Comparison of ENCODE assay signal across 9 mouse cellular contexts in the genomic region with DNA sequence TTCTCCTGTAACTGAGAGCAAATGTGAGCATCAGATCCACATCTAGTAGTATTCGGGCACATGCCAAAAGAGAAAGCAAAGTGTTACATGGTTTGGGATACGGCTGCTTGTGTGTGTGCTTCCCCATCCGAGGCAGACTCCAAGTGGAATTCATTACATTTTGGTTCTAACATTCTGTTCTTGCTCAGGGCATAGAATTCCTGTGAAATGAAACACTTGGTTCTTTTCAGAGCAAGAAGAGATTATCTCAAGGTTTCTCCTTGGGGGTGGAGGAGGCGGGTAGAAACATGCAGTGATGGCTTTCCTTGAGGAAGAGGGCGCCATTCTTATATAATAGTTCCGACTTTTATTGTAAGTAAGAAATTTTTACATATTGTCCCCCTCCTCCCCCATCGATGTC. TPM values are rescaled to one million over a fixed set of nuclear protein-coding genes. Genes with fewer than 3 reads are reported as not detected.
A peak's percentile ranks its signal among the peaks of the same experiment; 100 is the strongest.
DNase-seq lines count a peak whose midpoint lies in the region; ATAC-seq lines count a peak whose summit lies in the region.
"Had no signal": no experiment of that assay in that cellular context is flagged by ENCODE, and none has a peak within 500 bp of the region (broad histone marks: within the 10 kb centered on the region; RNA-seq: fewer than 3 reads in every experiment).

No protein-coding gene starts in this region.

- intact Hi-C loops in heart, postnatal 10 days (cut with DNase I), result loop anchor here (5.0 kb wide), 2 partner anchors 69 to 99 kb away; no protein-coding TSS in a partner anchor

- no peak overlapping the region for H3K4me3 ChIP-seq in midbrain, embryonic 13.5 days (replicated peaks)
- H3K4me3 ChIP-seq: midbrain, embryonic 12.5 days had no signal

- no peaks in the 10 kb centered on the region for H3K9me3 ChIP-seq in midbrain, embryonic 13.5 days
- H3K9me3 ChIP-seq: midbrain, embryonic 12.5 days had no signal

- H3K4me1 ChIP-seq in midbrain, embryonic 13.5 days (replicated peaks), result peaks cover 32% of the 10 kb centered on the region

- no peaks in the 10 kb centered on the region for H3K27me3 ChIP-seq in midbrain, embryonic 13.5 days
- H3K27me3 ChIP-seq: midbrain, embryonic 12.5 days had no signal

- no peak for DNase-seq in frontal cortex, postnatal 25 days (ENCODE audit: low spot score in 2 of 2)
- peak; percentile 37 for DNase-seq in ovary, adult 18-20 months (ENCODE audit: low spot score)
- no peak for DNase-seq in ovary, postnatal 10 days (ENCODE audit: low spot score)
- peak; percentile 40 to 42 for DNase-seq in heart, postnatal 10 days
- no peak for DNase-seq in yolk sac, embryonic 10.5 days (ENCODE audit: low spot score)

- 61% methylated on average over 7 of the region's 7 CpGs for WGBS in midbrain, embryonic 13.5 days

- ATAC-seq in frontal cortex, adult (ENCODE audit: low TSS enrichment), result peak; percentile 53
- ATAC-seq in midbrain, embryonic 13.5 days, result no peak
- no peak for ATAC-seq in granulocyte monocyte progenitor cell, adult 5-6 weeks (replicated peaks; ENCODE audit: poor library complexity, severe bottlenecking)

- H3K4me2 ChIP-seq in midbrain, embryonic 13.5 days (replicated peaks), result peak overlapping the region; percentile 74; the same call in 1 of the 2 replicates

- no peak overlapping the region for H3K27ac ChIP-seq in midbrain, embryonic 13.5 days
- H3K27ac ChIP-seq: midbrain, embryonic 12.5 days had no signal

- no peaks in the 10 kb centered on the region for H3K36me3 ChIP-seq in midbrain, embryonic 13.5 days
- H3K36me3 ChIP-seq: midbrain, embryonic 12.5 days had no signal

- no peak overlapping the region for H3K9ac ChIP-seq in midbrain, embryonic 13.5 days (replicated peaks)
- H3K9ac ChIP-seq: midbrain, embryonic 12.5 days had no signal

RNA-seq across cellular contexts. Expression of a gene that starts 30.6 kb away (rescaled TPM):
- 100 to 1,000 TPM; 185 to 187 TPM for total RNA-seq in heart, postnatal 10 days (2021)
- 35.5 and 36.2 TPM in 2 replicates for polyA plus RNA-seq in midbrain, embryonic 13.5 days (2015; fragmentation: Nextera tagmentation; extraction: Ambion mirVana)
- total RNA-seq in granulocyte monocyte progenitor cell, adult 5-6 weeks (2014; fragmentation: Nextera tagmentation), result 464 and 485 TPM in 2 replicates
- total RNA-seq in granulocyte monocyte progenitor cell, adult 5-6 weeks (2017), result 524 and 651 TPM in 2 replicates

Comparison
In these comparisons a context has a peak if more than half of its experiments do, and no peak if none do; other contexts are left out.
1. DNase-seq: peak in ovary, adult 18-20 months (single experiment) and heart, postnatal 10 days (2 of 2); none in frontal cortex, postnatal 25 days (0 of 2), ovary, postnatal 10 days (single experiment) and yolk sac, embryonic 10.5 days (single experiment).